Mouse (Mus musculus): ENCODE measurements around the gene Tstd2. TPM values are rescaled to one million over a fixed set of nuclear protein-coding genes. Genes with fewer than 3 reads are reported as not detected.

The Tstd2 gene
- polyA plus RNA-seq, 1 experiment from 2014 or later = 33.3 TPM

DNA sequence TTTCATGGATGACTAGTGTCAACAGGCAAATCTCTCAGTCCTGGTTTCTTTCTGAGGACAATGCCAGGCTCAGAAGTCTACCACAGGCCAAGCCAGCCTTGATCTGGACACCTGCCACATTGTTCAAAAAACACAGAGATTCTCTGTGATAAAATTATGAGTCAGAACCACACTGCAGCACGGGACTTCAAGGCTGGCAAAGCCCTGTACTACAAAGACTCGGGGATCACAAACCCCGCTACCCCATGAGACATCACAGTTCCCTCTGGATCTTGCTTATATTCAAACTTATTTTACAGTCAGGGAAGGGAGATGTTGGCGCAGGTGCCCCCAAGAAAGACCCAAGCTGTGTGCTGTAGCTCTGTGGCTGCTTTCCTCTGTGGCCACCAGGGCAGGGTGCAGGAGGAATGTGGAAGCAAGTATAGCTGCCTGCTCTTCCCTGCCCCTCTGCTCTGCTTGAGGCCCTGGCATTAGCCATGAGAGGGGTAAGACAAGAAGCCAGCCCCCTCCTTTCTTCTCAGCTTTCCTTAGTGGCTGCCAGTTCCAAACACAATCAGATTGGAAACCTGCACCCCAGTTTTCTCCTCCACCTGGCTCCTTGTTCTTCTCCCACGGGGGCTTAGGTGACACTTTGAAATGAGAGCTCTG is 45.9 kb downstream of the Tstd2 start:
- Histone ChIP-seq H3K9ac (no peak overlapping the region), H3K4me3 (replicated peaks) (no peak overlapping the region), H3K9me3 (no peaks in the 10 kb centered on the region), H3K27ac (no peak overlapping the region), H3K36me3 (no peaks in the 10 kb centered on the region), H3K4me2 (no peak overlapping the region), H3K27me3 (replicated peaks) (no peaks in the 10 kb centered on the region), H3K4me1 (no peaks in the 10 kb centered on the region)
- ATAC-seq (ENCODE audit: insufficient read depth, low FRiP score, low read depth) = no peak
- whole genome bisulfite sequencing = 81% methylated on average over 5 of the region's 5 CpGs

DNA sequence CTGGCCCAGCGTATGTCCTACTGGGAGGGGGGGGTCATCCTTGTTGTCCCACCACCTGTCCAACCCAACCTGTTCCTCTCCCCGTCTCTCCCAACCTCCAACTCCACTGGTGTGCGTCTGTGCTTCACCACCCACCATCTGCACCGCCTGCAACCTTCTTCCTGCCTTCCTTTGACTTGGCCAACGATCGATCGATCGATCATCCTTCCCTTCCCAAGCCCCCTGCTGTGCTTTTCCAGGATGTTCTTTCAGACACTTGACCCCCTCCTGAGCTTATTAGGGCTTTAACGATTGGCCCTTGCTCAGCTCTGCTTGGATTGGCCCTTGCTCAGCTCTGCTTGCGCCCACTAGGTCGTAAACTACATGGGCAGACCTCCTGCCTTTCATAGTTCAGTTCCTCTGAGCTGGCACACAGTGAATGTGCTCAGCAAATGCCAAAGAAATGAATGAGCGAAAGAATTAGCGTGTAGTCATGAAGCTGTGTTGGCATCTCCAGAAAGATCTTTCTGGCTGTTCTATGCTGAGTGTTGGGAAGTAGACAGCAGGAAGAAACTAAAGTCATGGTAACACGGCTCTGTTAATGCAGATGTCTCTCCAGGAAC is 48.9 kb downstream of the Tstd2 start:
- Histone ChIP-seq H3K4me3 (replicated peaks) (no peak overlapping the region), H3K4me2 (no peak overlapping the region), H3K36me3 (no peaks in the 10 kb centered on the region), H3K4me1 (no peaks in the 10 kb centered on the region), H3K27ac (no peak overlapping the region), H3K9me3 (no peaks in the 10 kb centered on the region), H3K9ac (no peak overlapping the region), H3K27me3 (replicated peaks) (no peaks in the 10 kb centered on the region)
- no peak for ATAC-seq (ENCODE audit: insufficient read depth, low FRiP score, low read depth)
- WGBS = 91% methylated on average over 14 of the region's 14 CpGs

DNA sequence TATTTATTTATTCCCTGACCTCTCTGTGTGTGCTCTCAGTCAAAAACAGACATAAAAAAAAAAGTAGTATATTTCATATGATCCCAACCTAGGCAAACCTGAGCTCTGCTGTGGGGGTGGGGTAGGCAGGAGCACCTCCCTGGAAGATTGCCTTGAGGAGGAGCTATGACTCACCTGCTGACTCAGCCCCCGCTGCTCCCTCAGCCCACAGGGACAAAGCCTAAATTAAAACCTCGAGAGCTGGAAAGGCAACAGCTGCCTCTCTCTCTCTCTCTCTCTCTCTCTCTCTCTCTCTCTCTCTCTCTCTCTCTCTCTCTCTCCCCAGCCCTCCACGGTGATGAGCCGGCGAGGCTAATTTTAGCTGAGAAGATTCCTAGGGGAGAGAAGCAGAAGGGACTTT is 50.6 kb downstream of the Tstd2 start:
- Histone ChIP-seq H3K27ac (no peak overlapping the region), H3K4me3 (replicated peaks) (no peak overlapping the region), H3K4me1 (no peaks in the 10 kb centered on the region), H3K9ac (no peak overlapping the region), H3K27me3 (replicated peaks) (no peaks in the 10 kb centered on the region), H3K9me3 (no peaks in the 10 kb centered on the region), H3K4me2 (no peak overlapping the region), H3K36me3 (no peaks in the 10 kb centered on the region)
- 38% methylated on average over 4 of the region's 5 CpGs for WGBS
- ATAC-seq (ENCODE audit: insufficient read depth, low FRiP score, low read depth) = no peak

DNA sequence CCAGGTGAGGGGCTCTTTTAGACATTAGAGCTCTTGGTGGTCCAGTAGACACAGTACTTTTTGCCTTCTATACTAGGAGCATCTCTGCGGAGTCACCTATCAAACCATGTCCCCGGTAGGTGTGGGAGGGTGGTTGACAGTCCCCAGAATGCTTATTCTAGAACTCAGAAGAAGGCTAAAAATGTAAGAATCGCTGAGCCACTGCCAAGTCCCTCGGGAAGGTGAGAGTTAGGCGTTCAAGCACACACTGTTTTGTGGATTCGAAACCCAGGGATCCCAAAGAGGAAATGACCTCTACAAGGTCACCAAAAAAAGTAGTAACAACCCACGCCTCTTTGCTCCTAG is 51.1 kb downstream of the Tstd2 start:
- Histone ChIP-seq H3K27me3 (replicated peaks) (no peaks in the 10 kb centered on the region), H3K27ac (no peak overlapping the region), H3K9me3 (no peaks in the 10 kb centered on the region), H3K9ac (no peak overlapping the region), H3K4me1 (no peaks in the 10 kb centered on the region), H3K4me3 (replicated peaks) (no peak overlapping the region), H3K36me3 (no peaks in the 10 kb centered on the region), H3K4me2 (no peak overlapping the region)
- no peak for ATAC-seq (ENCODE audit: insufficient read depth, low FRiP score, low read depth)
- 69% methylated on average over 7 of the region's 7 CpGs for WGBS

DNA sequence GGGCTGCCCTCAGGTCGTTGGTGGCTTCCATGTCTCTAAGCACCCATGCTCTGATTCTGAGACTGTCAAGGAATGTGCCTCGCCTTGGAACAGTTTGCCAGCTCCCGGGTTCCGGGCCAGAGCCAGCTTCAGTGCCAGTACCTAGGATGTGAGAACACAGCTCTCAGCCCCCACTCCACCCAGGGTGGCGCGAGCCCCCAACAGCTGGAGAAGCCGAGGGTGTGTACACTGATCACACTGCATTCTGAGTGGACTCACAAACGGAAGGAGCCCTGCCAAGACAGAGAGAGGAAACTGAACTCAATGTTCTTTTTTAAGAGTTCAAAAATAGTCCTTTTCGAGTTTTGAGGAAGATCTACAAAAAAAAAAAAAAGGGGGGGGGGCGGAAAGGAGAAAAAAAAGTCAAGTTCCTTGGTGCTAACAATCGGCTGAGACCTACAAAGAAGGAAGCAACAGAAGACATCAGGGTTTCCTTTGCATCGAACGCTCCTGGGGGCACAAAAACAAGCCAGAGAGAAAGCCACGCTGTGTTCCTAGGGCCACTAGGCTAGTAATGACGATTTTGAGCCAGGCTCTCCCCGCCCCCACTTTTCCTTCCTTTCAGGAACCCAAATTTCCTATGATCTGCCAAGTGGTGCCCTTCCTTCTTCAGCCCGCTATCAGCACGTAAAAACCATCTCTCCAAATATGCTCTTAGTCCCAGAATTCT is 51.6 kb downstream of the Tstd2 start:
- no peak for ATAC-seq (ENCODE audit: insufficient read depth, low FRiP score, low read depth)
- WGBS = 73% methylated on average over 17 of the region's 18 CpGs
- no peaks in the 10 kb centered on the region for H3K36me3 ChIP-seq
- H3K27me3 ChIP-seq (replicated peaks) = no peaks in the 10 kb centered on the region
- H3K27ac ChIP-seq = no peak overlapping the region
- no peak overlapping the region for H3K4me2 ChIP-seq
- no peaks in the 10 kb centered on the region for H3K4me1 ChIP-seq
- H3K9me3 ChIP-seq = no peaks in the 10 kb centered on the region
- H3K4me3 ChIP-seq (replicated peaks) = no peak overlapping the region
- no peak overlapping the region for H3K9ac ChIP-seq

DNA sequence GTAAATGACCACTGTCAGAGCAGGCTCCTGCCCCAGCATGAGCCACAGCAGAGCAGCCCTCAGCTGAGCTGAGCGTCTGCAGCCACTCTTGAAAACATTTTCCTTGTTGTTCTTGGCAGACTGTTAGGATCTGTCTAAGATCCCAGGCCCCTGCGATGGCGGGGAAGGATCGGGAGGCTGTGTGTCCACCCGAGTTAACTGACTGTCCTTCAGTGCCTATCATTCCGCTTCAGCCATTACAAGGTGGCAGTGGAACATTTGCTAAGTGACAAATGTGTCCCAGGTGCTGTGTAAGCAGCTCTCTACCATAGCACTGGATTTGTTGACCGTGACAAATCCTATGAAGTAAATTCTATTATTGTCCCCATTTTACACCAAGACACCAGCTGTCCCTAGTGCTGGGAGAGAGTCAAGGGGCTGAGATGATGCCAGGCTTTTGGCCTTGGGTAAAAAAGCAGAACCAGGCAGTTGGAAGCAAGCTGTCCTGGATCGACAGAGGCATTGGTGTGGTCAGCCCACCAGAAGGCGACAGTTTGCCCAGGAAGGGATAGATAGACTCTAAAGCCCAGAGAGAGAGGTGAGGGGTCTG is 53.2 kb downstream of the Tstd2 start:
- H3K27me3 ChIP-seq (replicated peaks) = no peaks in the 10 kb centered on the region
- no peaks in the 10 kb centered on the region for H3K4me1 ChIP-seq
- no peak overlapping the region for H3K4me3 ChIP-seq (replicated peaks)
- no peak overlapping the region for H3K9ac ChIP-seq
- no peak overlapping the region for H3K4me2 ChIP-seq
- H3K36me3 ChIP-seq = no peaks in the 10 kb centered on the region
- H3K27ac ChIP-seq = no peak overlapping the region
- no peaks in the 10 kb centered on the region for H3K9me3 ChIP-seq
- WGBS = 62% methylated on average over 9 of the region's 9 CpGs
- no peak for ATAC-seq (ENCODE audit: insufficient read depth, low FRiP score, low read depth)

DNA sequence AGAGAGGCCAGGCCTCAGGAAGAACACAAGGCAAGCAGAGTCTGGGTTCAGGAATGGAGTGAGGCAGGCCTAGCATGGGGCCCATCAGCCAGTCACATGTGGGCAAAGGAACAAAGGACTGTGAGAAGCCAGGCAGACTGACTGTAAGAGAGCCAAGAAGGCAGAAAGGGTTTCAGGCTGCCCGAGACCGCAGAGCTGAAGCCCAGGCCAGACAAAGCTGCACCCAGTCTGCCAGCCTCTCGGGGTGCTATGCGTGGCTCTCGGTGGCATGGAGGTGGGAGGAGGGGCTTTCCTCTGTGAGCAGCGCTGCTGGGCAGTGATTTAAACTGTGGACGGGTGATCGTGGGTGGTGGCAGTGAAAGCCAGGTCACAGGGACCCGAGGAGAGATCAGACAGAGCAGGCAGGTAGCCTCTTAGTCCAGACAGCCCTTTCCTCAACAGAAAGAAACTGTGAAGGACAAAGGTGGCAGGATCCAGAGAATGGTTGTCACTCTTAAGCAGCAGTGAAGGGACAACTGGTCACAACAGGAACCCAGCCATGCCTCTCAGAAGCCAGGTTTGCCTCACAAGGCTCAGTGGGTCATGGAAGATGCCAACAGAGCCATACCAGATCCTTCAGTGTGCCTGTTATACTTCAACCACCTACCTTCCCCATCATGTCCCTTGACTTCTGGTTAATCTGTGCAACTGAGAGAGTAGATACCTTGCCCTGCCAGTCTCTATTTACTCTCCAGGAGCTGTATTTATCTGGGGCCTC is 53.9 kb downstream of the Tstd2 start:
- Histone ChIP-seq H3K4me3 (replicated peaks) (no peak overlapping the region), H3K27me3 (replicated peaks) (no peaks in the 10 kb centered on the region), H3K9me3 (no peaks in the 10 kb centered on the region), H3K36me3 (no peaks in the 10 kb centered on the region), H3K4me1 (no peaks in the 10 kb centered on the region), H3K27ac (no peak overlapping the region), H3K4me2 (no peak overlapping the region), H3K9ac (no peak overlapping the region)
- no peak for ATAC-seq (ENCODE audit: insufficient read depth, low FRiP score, low read depth)
- WGBS = 68% methylated on average over 9 of the region's 9 CpGs

DNA sequence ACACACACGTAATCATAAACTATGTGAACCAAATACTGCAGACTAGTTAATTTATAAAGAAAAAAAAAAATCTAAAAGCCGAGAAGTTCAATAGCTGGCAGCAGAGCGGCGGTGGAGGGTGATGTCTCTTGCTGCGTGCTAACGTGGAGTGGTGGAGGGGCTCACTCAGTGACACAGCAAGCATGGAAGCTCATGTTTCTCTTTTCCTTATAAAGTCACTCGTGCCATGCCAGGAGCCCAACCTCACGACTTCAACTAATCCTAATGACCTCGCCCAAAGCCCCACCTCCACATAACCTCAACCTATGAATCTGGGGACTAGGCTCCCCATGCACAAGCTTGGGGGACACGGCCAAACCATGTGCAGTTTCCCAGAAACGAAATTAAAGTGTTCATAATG is 55.9 kb downstream of the Tstd2 start:
- 63% methylated on average over 11 of the region's 11 CpGs for WGBS
- Histone ChIP-seq H3K9ac (no peak overlapping the region), H3K4me2 (no peak overlapping the region), H3K27me3 (replicated peaks) (no peaks in the 10 kb centered on the region), H3K4me3 (replicated peaks) (no peak overlapping the region), H3K9me3 (no peaks in the 10 kb centered on the region), H3K36me3 (no peaks in the 10 kb centered on the region), H3K27ac (no peak overlapping the region), H3K4me1 (no peaks in the 10 kb centered on the region)
- no peak for ATAC-seq (ENCODE audit: insufficient read depth, low FRiP score, low read depth)

DNA sequence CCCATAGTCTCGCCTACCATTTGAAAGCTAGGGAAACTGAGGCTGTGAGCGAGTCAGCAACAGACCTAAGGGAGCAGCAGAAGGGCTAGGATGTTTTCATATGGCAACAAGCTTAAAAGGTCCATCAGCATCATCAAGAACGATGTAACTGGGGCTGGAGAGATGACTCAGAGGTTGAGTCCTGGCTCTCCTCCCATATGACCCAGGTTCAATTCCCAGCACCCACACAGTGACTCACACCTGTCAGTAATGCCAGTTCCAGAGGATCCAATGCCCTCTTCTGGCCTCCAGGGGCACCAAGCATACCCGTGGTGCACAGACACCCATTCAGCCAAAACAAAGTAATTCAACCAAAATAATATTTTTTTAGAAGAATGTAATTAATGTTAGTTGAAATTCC is 58.2 kb downstream of the Tstd2 start:
- Histone ChIP-seq H3K36me3 (no peaks in the 10 kb centered on the region), H3K9me3 (no peaks in the 10 kb centered on the region), H3K4me3 (replicated peaks) (no peak overlapping the region), H3K9ac (no peak overlapping the region), H3K27ac (no peak overlapping the region), H3K27me3 (replicated peaks) (no peaks in the 10 kb centered on the region), H3K4me1 (no peaks in the 10 kb centered on the region), H3K4me2 (no peak overlapping the region)
- ATAC-seq (ENCODE audit: insufficient read depth, low FRiP score, low read depth) = no peak
- WGBS = 82% methylated on average over 4 of the region's 4 CpGs

DNA sequence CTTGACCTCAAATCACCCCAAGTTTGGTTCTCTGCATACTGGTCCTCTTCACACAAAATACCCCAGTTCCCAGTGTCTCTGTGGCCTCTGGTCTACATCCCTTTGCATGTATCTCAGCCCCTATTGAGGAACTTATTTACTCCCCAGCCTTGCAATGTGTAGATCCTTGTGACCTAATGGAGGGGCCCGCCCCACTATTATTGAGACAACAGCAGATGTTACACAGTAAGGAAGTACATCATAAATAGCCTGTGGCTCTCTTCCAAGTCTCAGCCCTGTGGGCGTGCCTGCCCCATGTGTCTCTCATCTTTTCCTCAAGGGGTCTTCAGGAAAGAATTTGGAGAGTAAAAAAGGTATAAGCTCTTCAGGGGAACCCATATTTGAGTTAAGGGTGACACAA is 61.6 kb downstream of the Tstd2 start:
- ATAC-seq (ENCODE audit: insufficient read depth, low FRiP score, low read depth) = no peak
- Histone ChIP-seq H3K27ac (no peak overlapping the region), H3K4me3 (replicated peaks) (no peak overlapping the region), H3K9ac (no peak overlapping the region), H3K9me3 (no peaks in the 10 kb centered on the region), H3K27me3 (replicated peaks) (no peaks in the 10 kb centered on the region), H3K4me2 (no peak overlapping the region), H3K4me1 (no peaks in the 10 kb centered on the region), H3K36me3 (no peaks in the 10 kb centered on the region)
- whole genome bisulfite sequencing = 58% methylated on average over 2 of the region's 2 CpGs

DNA sequence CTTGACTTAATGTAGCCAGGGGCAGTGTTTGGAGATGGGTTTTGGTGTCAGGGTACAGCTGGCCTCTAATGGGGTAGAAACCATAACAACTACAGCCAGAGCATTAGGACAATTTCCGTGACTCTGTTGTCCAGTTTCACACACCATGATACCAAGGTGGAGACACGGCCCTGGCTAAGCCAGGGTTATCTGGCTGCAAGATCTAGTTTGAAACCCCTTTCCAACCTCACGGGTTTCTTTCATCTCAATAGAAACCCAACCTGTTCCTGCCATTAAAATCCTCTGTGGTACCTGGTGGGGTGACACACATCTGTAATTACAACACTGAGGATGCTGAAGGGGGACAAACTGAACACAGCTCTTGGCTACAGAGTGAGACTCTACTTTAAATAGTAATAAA is 62.8 kb downstream of the Tstd2 start:
- Histone ChIP-seq H3K36me3 (no peaks in the 10 kb centered on the region), H3K9ac (no peak overlapping the region), H3K4me1 (no peaks in the 10 kb centered on the region), H3K4me3 (replicated peaks) (no peak overlapping the region), H3K9me3 (no peaks in the 10 kb centered on the region), H3K27ac (no peak overlapping the region), H3K27me3 (replicated peaks) (no peaks in the 10 kb centered on the region), H3K4me2 (no peak overlapping the region)
- no peak for ATAC-seq (ENCODE audit: insufficient read depth, low FRiP score, low read depth)
- 64% methylated on average over 3 of the region's 3 CpGs for WGBS

DNA sequence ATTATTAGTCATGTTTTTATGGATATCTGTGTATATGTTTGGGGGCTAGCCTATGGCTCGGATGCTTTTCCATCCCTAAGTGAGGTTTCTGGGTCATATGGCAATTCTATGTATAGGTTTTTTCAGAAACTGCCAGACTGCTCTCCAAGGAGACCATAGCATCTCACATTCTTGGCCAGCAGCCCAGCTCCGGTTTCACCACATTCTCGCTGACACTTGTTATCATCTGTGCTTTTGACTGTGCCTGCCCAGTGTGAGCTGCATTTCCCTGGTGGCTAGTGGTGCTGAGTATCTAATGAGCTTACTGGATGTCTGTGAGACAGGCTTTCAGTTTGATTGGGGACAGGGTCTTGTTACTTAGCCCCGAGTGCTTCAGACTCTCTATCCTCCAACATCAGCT is 64.8 kb downstream of the Tstd2 start:
- no peaks in the 10 kb centered on the region for H3K9me3 ChIP-seq
- H3K4me3 ChIP-seq (replicated peaks) = no peak overlapping the region
- H3K27ac ChIP-seq = no peak overlapping the region
- no peaks in the 10 kb centered on the region for H3K27me3 ChIP-seq (replicated peaks)
- H3K36me3 ChIP-seq = no peaks in the 10 kb centered on the region
- H3K4me2 ChIP-seq = no peak overlapping the region
- no peak overlapping the region for H3K9ac ChIP-seq
- no peak for ATAC-seq (ENCODE audit: insufficient read depth, low FRiP score, low read depth)
- no peaks in the 10 kb centered on the region for H3K4me1 ChIP-seq
- 50% methylated on average over 4 of the region's 4 CpGs for WGBS

Data from stomach, embryonic 15.5 days (tissue).